Mouse (Mus musculus) testis, adult 2 months (tissue): ENCODE data around the gene Aip. TPM values are rescaled to one million over a fixed set of nuclear protein-coding genes. Genes with fewer than 3 reads are reported as not detected.

Experiments used
- H3K27ac ChIP-seq: fragments of 200-500 bp; 2 replicates; pipeline ENCODE4 v1.5.1; 2012; ENCODE audit warnings: low read depth, low read length; ENCODE audit not compliant: control insufficient read depth, insufficient read depth
- H3K27me3 ChIP-seq: fragments of 200-500 bp; 2 replicates; pipeline ENCODE4 v1.6.1; 2012; ENCODE audit warnings: mild to moderate bottlenecking, low read length, moderate library complexity; ENCODE audit not compliant: control insufficient read depth, insufficient read depth
- H3K36me3 ChIP-seq: fragments of 200-500 bp; 2 replicates; pipeline ENCODE4 v1.6.1; 2012; ENCODE audit warnings: mild to moderate bottlenecking, low read length; ENCODE audit not compliant: control insufficient read depth, insufficient read depth
- H3K4me1 ChIP-seq: fragments of 200-500 bp; 2 replicates; pipeline ENCODE4 v1.6.1; 2012; ENCODE audit warnings: low read length; ENCODE audit not compliant: control insufficient read depth, insufficient read depth
- H3K4me3 ChIP-seq: fragments of 200-500 bp; 2 replicates; pipeline ENCODE4 v1.5.1; 2012; ENCODE audit warnings: low read depth, mild to moderate bottlenecking, low read length, moderate library complexity, mixed read lengths; ENCODE audit not compliant: control insufficient read depth
- CTCF ChIP-seq: fragments of 200-500 bp; IDR thresholded peaks from 2 replicates; pipeline ENCODE4 v1.5.1; 2012; ENCODE audit warnings: low read depth, mild to moderate bottlenecking, inconsistent platforms, low read length, moderate library complexity; ENCODE audit not compliant: control insufficient read depth, insufficient read depth, insufficient replicate concordance
- POLR2A ChIP-seq: fragments of 200-500 bp; IDR thresholded peaks from 2 replicates; pipeline ENCODE4 v1.6.1; 2012; ENCODE audit warnings: low read depth, mild to moderate bottlenecking, inconsistent platforms, low read length, moderate library complexity; ENCODE audit not compliant: control insufficient read depth
- polyA plus RNA-seq: library from polyadenylated mRNA; depleted of rRNA; stranded (reverse); fragments of >200 nt; gene quantifications from 2 replicates; pipeline ENCODE4 v1.2.3, GENCODE M21; 2012

Aip gene
- polyA plus RNA-seq, 1 experiment, result 21.0 TPM

DNA sequence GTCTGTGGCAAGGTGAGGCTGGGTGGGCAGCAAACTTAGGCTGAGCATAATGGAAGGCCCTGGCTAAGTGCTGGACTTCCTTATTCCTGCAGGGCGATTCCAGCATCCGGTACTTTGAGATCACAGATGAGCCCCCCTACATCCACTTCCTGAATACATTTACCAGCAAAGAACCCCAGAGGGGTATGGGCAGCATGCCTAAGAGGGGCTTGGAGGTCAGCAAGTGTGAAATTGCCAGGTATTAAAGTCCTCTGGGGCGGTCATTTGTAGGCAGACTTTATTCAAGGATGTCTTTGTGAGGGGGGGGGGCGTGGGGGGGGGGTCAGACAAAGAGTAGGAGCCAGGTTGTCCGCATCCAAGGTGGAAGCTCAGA lies 25.8 kb upstream of the Aip start:
- Histone ChIP-seq H3K27ac (no peak overlapping the region), H3K4me1 (peaks cover 17% of the 10 kb centered on the region), H3K36me3 (no peaks in the 10 kb centered on the region), H3K27me3 (no peaks in the 10 kb centered on the region), H3K4me3 (no peak overlapping the region)
- TF ChIP-seq POLR2A, result no peak
- no peak for TF ChIP-seq CTCF

DNA sequence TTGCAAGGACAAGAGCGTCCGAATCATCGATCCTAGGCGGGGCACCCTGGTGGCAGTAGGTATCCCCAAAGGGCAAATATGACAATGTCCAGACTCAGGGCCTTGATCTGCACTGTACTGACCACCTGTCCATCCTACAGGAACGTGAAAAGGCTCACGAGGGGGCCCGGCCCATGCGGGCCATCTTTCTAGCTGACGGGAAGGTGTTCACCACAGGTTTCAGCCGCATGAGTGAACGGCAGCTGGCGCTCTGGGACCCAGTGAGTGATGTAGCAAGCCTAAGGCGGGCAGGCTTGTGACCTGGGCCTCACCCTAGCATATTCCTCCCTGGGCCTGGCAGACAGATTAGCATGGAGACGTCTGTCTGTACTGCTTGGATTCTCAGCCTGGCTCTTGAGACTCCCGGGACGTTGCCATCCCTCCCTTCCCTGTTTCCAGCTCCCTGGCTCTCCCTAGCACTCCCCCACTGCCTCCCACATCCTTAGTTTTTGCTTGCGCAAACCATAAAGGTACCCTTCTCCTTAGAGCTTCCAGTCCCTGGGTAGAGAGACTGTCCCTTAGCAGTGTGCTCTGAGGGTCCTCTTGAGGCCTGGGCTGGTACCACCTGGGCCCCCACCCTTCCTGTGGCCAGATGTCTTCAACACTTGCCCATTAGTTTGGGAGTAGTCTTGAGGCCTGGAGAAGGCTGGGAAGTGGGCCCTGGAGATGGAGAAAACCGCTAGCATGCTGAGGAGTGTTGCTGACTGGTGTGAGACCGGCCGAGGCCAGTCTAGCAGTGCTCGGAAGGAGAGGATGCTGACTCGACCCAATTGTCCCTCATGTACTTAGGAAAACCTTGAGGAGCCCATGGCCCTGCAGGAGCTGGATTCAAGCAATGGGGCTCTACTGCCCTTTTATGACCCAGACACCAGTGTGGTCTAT lies 25.2 kb upstream of the Aip start:
- peak overlapping the region; percentile 19; the same call in 1 of the 2 replicates for H3K27ac ChIP-seq
- H3K4me1 ChIP-seq, result peaks cover 17% of the 10 kb centered on the region
- no peaks in the 10 kb centered on the region for H3K27me3 ChIP-seq
- H3K4me3 ChIP-seq, result no peak overlapping the region
- H3K36me3 ChIP-seq, result no peaks in the 10 kb centered on the region
- no peak for TF ChIP-seq CTCF
- no peak for TF ChIP-seq POLR2A

DNA sequence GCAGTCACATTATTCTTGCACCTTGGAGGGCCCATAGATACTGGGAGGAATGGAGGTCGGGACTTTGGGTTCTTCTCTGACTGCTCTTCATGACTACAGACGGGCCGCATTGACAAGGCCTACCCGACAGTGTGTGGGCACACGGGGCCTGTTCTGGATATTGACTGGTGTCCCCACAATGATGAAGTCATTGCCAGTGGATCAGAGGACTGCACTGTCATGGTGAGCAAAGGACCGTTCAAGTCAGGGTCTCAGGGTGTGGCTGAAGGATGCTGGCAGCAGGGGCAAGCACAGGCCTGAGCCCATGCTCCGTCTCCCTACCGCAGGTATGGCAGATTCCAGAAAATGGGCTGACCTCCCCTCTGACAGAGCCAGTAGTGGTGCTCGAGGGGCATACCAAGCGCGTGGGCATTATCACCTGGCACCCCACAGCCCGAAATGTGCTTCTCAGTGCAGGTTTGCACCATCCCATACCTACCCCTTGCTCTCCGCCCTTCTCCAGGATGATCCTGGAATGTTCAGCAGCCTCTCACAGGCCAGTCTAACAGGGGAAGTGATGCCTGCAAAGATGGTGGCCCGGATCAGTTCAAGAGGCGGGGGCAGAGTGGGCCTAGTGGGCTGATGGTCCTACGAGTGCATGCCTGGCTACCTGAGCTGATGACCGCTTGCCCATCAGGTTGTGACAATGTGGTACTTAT lies 24.3 kb upstream of the Aip start:
- Histone ChIP-seq H3K4me3 (no peak overlapping the region), H3K36me3 (no peaks in the 10 kb centered on the region), H3K4me1 (peaks cover 17% of the 10 kb centered on the region), H3K27me3 (no peaks in the 10 kb centered on the region), H3K27ac (peak overlapping the region; percentile 19; the same call in 1 of the 2 replicates)
- TF ChIP-seq CTCF, result no peak
- no peak for TF ChIP-seq POLR2A

DNA sequence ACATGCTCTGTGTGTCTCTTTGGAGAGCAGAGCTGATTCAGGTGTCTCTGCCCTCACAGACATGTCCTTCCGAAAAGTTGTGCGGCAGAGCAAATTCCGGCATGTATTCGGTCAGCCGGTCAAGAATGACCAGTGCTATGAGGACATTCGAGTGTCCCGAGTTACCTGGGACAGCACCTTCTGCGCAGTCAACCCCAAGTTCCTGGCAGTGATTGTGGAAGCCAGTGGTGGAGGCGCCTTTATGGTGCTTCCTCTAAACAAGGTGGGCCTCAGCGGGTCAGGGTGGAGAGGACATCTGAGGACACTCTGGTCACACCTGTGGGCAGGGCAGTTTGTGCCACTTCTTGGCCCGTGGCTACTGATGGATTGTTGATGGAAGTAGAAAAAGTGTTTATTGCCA lies 23.6 kb upstream of the Aip start:
- H3K36me3 ChIP-seq, result no peaks in the 10 kb centered on the region
- H3K4me1 ChIP-seq, result peaks cover 17% of the 10 kb centered on the region
- no peak overlapping the region for H3K27ac ChIP-seq
- H3K4me3 ChIP-seq, result peak overlapping the region; percentile 85; the same call in 1 of the 2 replicates
- H3K27me3 ChIP-seq, result no peaks in the 10 kb centered on the region
- TF ChIP-seq CTCF (no peak), POLR2A (no peak)

DNA sequence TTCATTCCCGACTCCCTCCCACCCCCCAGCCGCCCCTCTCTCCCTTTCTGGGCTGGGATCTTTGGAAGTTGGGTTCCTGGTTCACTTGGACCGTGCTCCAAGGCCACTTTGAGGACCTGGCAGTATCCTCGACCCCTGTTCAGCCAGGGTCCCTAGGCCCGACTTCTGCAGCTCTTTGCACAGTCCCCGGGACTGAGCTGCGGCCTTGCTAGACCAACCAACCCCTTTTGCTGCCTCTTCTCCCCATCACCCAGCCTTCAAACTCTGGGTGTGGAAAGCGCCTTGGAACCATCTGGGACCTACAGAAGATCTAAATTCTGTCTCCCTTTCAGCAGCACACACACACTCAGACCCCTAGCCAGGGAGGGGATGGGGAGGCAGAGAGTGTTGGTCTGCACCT lies 23.2 kb upstream of the Aip start:
- H3K4me3 ChIP-seq, result peak overlapping the region; percentile 85
- H3K36me3 ChIP-seq, result no peaks in the 10 kb centered on the region
- H3K27me3 ChIP-seq, result no peaks in the 10 kb centered on the region
- peaks cover 17% of the 10 kb centered on the region for H3K4me1 ChIP-seq
- TF ChIP-seq CTCF (no peak), POLR2A (no peak)
- no peak overlapping the region for H3K27ac ChIP-seq

DNA sequence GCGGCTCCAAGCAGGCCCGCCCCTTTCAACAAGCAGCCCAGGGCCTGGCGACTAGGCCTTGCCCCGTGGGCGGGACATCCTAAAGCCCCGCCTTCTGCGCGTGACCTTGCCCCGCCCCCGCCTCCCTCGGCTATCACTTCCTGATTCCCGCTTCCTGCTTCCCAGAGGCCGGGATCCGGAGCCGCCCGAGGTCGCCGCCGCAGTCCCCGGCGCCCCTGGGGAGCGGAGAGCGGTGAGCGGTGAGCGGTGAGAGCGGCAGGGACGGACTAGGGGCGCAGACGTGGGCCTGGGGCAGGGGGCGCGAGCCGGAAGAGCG lies 22.8 kb upstream of the Aip start, which contains the start of gene Coro1b:
TSS of gene Coro1b (plus strand) at position 129 of the 316 bp plus-strand sequence.
- peak within 1 kb of the TSS; percentile 85 for H3K4me3 ChIP-seq
- H3K4me1 ChIP-seq, result peaks cover 17% of the 10 kb centered on the region
- 0 out of 2 replicates have a peak within 1 kb of the TSS, but pooled peaks have one; percentile 9 for H3K27ac ChIP-seq
- H3K27me3 ChIP-seq, result no peaks in the 10 kb centered on the region
- H3K36me3 ChIP-seq, result no peaks in the 10 kb centered on the region
- TF ChIP-seq POLR2A (peak; percentile 68), CTCF (no peak)

DNA sequence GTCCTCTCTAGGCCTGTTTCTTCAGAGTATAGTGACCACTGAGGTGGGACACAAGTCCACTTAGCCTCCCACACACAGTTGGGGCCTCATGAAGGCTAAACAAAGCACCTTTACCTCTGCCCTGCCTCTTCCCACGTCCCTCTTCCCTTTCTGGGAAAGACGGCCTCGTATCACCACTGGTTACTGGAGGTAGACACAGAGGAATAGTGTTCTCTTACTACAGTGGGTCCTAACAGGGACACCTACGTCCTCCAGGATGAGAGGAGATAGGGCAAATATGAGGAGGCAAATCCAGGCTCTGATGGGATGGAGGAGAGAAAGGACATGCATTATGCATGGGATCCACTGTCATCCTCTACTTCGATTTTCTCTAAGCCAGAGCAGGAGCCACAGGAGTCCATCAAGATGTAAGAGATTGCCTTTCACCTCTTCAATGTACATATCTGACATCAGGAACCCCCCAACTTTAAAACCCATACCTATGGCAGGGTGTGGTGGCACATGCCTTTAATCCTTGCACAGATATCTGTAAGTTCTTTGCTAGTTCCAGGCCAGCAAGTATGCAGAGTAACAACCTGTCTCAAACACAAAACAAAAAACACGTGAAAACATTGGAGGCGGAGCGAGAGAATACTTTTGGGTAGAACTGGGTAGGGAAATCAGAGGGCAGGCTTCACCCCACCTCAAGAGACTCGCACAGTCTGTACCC lies 22.3 kb upstream of the Aip start:
- H3K4me3 ChIP-seq, result peak overlapping the region; percentile 85
- TF ChIP-seq POLR2A, result no peak
- H3K27me3 ChIP-seq, result no peaks in the 10 kb centered on the region
- peaks cover 17% of the 10 kb centered on the region for H3K4me1 ChIP-seq
- no peaks in the 10 kb centered on the region for H3K36me3 ChIP-seq
- 0 out of 2 replicates have a peak overlapping the region, but pooled peaks have one; percentile 9 for H3K27ac ChIP-seq
